Mouse (Mus musculus): ENCODE results near the gene Pts. TPM values are rescaled to one million over a fixed set of nuclear protein-coding genes. Genes with fewer than 3 reads are reported as not detected.

Gene Pts
- 13.8 TPM for polyA plus RNA-seq (2015; fragmentation: Illumina TruSeq; extraction: RNeasy Lipid Tissue Mini Kit (QIAGEN cat#74804); ENCODE audit: insufficient read depth, low read depth, low replicate concordance)

DNA sequence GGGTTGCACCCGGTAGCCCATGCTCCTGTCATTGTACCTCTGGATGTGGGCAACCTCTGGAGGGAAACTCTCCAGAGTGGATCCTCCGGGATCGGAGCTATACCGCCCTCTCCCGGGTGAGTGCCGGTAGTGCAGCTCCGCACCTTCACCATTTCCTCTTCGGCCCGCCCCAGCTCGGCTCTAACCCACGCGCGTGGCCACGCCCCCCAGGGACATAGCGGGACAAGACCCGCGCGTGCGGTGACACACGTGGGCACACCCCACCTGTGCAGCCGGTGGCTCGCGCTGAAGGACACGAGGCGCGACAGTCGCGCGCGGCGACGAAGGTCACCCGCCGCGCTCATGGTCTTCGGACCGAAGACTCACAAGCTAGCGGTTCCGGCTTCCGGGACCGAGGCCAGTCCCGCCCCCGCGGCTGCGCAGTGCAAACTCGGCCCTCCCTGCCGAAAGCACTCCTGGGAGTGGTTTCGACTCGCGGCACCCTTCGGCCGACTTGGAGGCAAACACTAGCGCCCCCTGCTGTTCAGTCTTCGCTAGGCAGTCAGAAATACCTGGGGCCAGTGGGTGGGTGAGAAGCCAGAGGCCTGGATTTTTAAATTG lies at the start of gene Pts:
TSS of gene Pts (minus strand) at position 432 of the 600 bp plus-strand sequence.

GRCm38 (mm10) chr9:50561145-50561917 lies 32.8 kb upstream of the Pts start, which contains the start of gene Tex12:
Gene Tex12, minus strand, starts transcription at chr9:50561325.

DNA sequence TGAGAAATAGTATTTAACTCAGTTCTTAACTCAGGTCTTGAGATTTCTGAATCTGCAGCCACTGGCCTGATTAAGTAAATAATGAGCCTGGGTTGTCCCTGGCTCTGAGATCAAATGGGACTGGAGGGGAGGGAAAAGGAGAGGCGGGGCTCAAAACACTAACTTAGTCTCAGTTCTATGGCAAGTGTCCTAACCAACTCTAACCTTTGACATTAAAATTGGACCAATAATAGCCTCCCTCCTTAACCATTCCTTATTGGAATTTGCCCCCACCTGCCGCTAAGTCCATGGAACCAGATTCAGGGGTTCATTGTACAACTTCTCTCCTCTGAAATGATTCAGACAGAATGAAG lies 26.5 kb upstream of the Pts start, which contains the start of gene Bco2:
TSS of gene Bco2 (minus strand) at position 88 of the 353 bp plus-strand sequence.

GRCm38 (mm10) chr9:50554241-50555093 lies 25.9 kb upstream of the Pts start, which contains the start of gene Il18:
Gene Il18, plus strand, starts transcription at chr9:50554827.

DNA sequence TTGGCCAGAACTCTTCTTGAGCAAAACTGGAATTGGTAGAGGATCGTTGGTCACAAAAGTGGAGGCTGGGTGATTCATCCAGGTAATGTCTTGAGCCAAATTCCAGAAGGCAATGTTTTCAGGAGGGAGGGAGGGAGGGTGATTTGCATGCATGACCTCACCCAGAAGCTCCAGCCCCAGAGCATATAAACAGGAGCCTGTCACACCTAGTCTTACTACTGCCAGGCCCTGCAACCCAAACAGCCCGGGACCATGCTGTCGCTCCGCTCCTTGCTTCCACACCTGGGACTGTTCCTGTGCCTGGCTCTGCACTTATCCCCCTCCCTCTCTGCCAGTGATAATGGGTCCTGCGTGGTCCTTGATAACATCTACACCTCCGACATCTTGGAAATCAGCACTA lies 34.2 kb downstream of the Pts start, which contains the start of gene Plet1:
TSS of gene Plet1 (plus strand) at position 215 of the 400 bp plus-strand sequence.

Other genes starting within 250 kb of the Pts start
- gene Rpl10-ps3, start 183.8 kb downstream of the Pts start, polyA plus RNA-seq (2015; fragmentation: Illumina TruSeq; extraction: RNeasy Lipid Tissue Mini Kit (QIAGEN cat#74804); ENCODE audit: insufficient read depth, low read depth, low replicate concordance), result 76.0 TPM
- gene Plet1, start 34.2 kb downstream of the Pts start, polyA plus RNA-seq (2015; fragmentation: Illumina TruSeq; extraction: RNeasy Lipid Tissue Mini Kit (QIAGEN cat#74804); ENCODE audit: insufficient read depth, low read depth, low replicate concordance), result 3.4 TPM
- gene Il18, start 26.1 kb upstream of the Pts start, polyA plus RNA-seq (2015; fragmentation: Illumina TruSeq; extraction: RNeasy Lipid Tissue Mini Kit (QIAGEN cat#74804); ENCODE audit: insufficient read depth, low read depth, low replicate concordance), result 4.1 TPM
- gene Bco2, start 26.5 kb upstream of the Pts start, polyA plus RNA-seq (2015; fragmentation: Illumina TruSeq; extraction: RNeasy Lipid Tissue Mini Kit (QIAGEN cat#74804); ENCODE audit: insufficient read depth, low read depth, low replicate concordance), result 0.39 TPM
- not detected for gene Tex12, start 32.6 kb upstream of the Pts start, polyA plus RNA-seq (2015; fragmentation: Illumina TruSeq; extraction: RNeasy Lipid Tissue Mini Kit (QIAGEN cat#74804); ENCODE audit: insufficient read depth, low read depth, low replicate concordance)
- gene Sdhd, start 75.1 kb upstream of the Pts start, polyA plus RNA-seq (2015; fragmentation: Illumina TruSeq; extraction: RNeasy Lipid Tissue Mini Kit (QIAGEN cat#74804); ENCODE audit: insufficient read depth, low read depth, low replicate concordance), result 33.8 TPM
- 34.4 TPM for gene Timm8b, start 75.2 kb upstream of the Pts start, polyA plus RNA-seq (2015; fragmentation: Illumina TruSeq; extraction: RNeasy Lipid Tissue Mini Kit (QIAGEN cat#74804); ENCODE audit: insufficient read depth, low read depth, low replicate concordance)
- 0.74 TPM for gene Pih1d2, start 88.6 kb upstream of the Pts start, polyA plus RNA-seq (2015; fragmentation: Illumina TruSeq; extraction: RNeasy Lipid Tissue Mini Kit (QIAGEN cat#74804); ENCODE audit: insufficient read depth, low read depth, low replicate concordance)
- gene Nkapd1, start 88.7 kb upstream of the Pts start, polyA plus RNA-seq (2015; fragmentation: Illumina TruSeq; extraction: RNeasy Lipid Tissue Mini Kit (QIAGEN cat#74804); ENCODE audit: insufficient read depth, low read depth, low replicate concordance), result 5.2 TPM
- gene Dlat, start 131.1 kb upstream of the Pts start, polyA plus RNA-seq (2015; fragmentation: Illumina TruSeq; extraction: RNeasy Lipid Tissue Mini Kit (QIAGEN cat#74804); ENCODE audit: insufficient read depth, low read depth, low replicate concordance), result 5.9 TPM
- gene Dixdc1, start 210.8 kb upstream of the Pts start, polyA plus RNA-seq (2015; fragmentation: Illumina TruSeq; extraction: RNeasy Lipid Tissue Mini Kit (QIAGEN cat#74804); ENCODE audit: insufficient read depth, low read depth, low replicate concordance), result 4.0 TPM
- gene 2310030G06Rik, start 217.8 kb upstream of the Pts start, polyA plus RNA-seq (2015; fragmentation: Illumina TruSeq; extraction: RNeasy Lipid Tissue Mini Kit (QIAGEN cat#74804); ENCODE audit: insufficient read depth, low read depth, low replicate concordance), result 8.6 TPM
- 37.8 TPM for gene Cryab, start 222.6 kb upstream of the Pts start, polyA plus RNA-seq (2015; fragmentation: Illumina TruSeq; extraction: RNeasy Lipid Tissue Mini Kit (QIAGEN cat#74804); ENCODE audit: insufficient read depth, low read depth, low replicate concordance)
- 4.5 TPM for gene Hspb2, start 223.6 kb upstream of the Pts start, polyA plus RNA-seq (2015; fragmentation: Illumina TruSeq; extraction: RNeasy Lipid Tissue Mini Kit (QIAGEN cat#74804); ENCODE audit: insufficient read depth, low read depth, low replicate concordance)
- 0.90 TPM for gene Fdxacb1, start 239.5 kb upstream of the Pts start, polyA plus RNA-seq (2015; fragmentation: Illumina TruSeq; extraction: RNeasy Lipid Tissue Mini Kit (QIAGEN cat#74804); ENCODE audit: insufficient read depth, low read depth, low replicate concordance)
- gene Alg9, start 246.3 kb upstream of the Pts start, polyA plus RNA-seq (2015; fragmentation: Illumina TruSeq; extraction: RNeasy Lipid Tissue Mini Kit (QIAGEN cat#74804); ENCODE audit: insufficient read depth, low read depth, low replicate concordance), result 6.7 TPM
- 11.6 TPM for gene 1110032A03Rik, start 246.8 kb upstream of the Pts start, polyA plus RNA-seq (2015; fragmentation: Illumina TruSeq; extraction: RNeasy Lipid Tissue Mini Kit (QIAGEN cat#74804); ENCODE audit: insufficient read depth, low read depth, low replicate concordance)

Measured in pancreas, adult 10 weeks (tissue).